8 mouse cellular contexts compared by ENCODE assay signal in the genomic region with DNA sequence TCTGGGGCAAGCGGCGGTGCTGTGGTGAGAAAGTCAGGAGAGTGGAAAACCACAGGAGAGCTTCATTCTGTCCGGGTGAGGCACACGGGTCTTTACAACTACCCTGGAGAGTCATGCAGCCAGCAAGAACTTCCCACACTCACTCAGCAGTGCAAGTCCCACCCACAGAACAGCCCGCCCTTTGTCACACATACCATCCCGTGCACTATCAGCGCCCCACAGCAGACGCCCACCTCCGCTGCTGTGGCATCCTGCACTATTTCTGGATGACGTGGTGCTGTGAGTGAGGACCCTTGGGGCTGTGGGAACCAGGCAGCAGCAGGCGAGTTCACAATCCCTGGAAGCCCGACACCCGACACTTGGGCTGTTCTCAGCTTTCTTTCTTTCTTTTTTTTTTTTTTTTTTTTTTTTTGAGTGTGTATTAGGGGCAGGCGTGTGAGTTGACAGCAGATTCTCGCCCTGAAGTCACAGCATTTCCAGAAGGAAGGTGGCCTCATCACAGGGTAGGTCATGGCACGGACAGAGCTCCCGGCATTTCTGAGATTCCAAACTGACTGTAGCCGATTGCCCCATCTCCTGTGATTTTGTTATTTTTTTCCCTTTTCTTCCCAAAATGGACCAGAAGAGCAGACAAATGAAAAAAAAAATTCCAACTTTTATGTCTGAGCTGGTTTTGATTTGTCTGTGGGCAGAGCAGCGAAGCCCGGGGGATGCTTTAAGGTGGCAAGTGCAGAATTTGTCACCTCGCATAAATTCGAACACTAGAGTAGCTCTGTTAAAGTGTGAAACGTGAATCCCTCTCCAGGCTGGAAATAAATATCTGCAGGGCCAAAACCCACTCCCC. TPM values are rescaled to one million over a fixed set of nuclear protein-coding genes. Genes with fewer than 3 reads are reported as not detected.
DNase-seq lines count a peak whose midpoint lies in the region; ATAC-seq lines count a peak whose summit lies in the region.

No protein-coding gene starts in this region.

- no peaks in the 10 kb centered on the region for H3K27me3 ChIP-seq in hindbrain, embryonic 12.5 days

- H3K9ac ChIP-seq in hindbrain, embryonic 12.5 days: no peak overlapping the region

- no peak overlapping the region for H3K27ac ChIP-seq in hindbrain, embryonic 12.5 days

- DNase-seq in frontal cortex, postnatal 14 days (ENCODE audit: low spot score in 2 of 2): no peak
- DNase-seq in MN1 (ENCODE audit: low spot score): no peak
- DNase-seq in frontal cortex, postnatal 10 days (ENCODE audit: low spot score in 2 of 2): no peak
- no peak for DNase-seq in thymus, postnatal 10 days (ENCODE audit: low spot score in 2 of 2)

- WGBS in hindbrain, embryonic 12.5 days: 39% methylated on average over 23 of the region's 23 CpGs

- peaks cover 20% of the 10 kb centered on the region for H3K4me1 ChIP-seq in hindbrain, embryonic 12.5 days

- no peaks in the 10 kb centered on the region for H3K36me3 ChIP-seq in hindbrain, embryonic 12.5 days

- peaks cover 6% of the 10 kb centered on the region; the same call in 1 of the 2 replicates for H3K9me3 ChIP-seq in hindbrain, embryonic 12.5 days (replicated peaks)

- no peak overlapping the region for H3K4me3 ChIP-seq in hindbrain, embryonic 12.5 days

- H3K4me2 ChIP-seq in hindbrain, embryonic 12.5 days (replicated peaks): peak overlapping the region; percentile 38

- peak; percentile 66 for ATAC-seq in frontal cortex, adult (ENCODE audit: low TSS enrichment)
- ATAC-seq in common myeloid progenitor, adult 5-6 weeks (replicated peaks; ENCODE audit: low read depth, poor library complexity, severe bottlenecking): peak; percentile 87
- ATAC-seq in hindbrain, embryonic 12.5 days (ENCODE audit: low FRiP score): no peak
- peak; percentile 47; the same call in 1 of the 2 replicates for ATAC-seq in megakaryocyte-erythroid progenitor cell, adult 5-6 weeks (replicated peaks; ENCODE audit: low FRiP score, low TSS enrichment, poor library complexity, severe bottlenecking)

RNA-seq across cellular contexts. Expression of gene Adarb1, which starts 31.5 kb away (rescaled TPM):
- total RNA-seq in common myeloid progenitor, adult 5-6 weeks (2017): 0.15 and 2.7 TPM in 2 replicates
- 10.3 and 10.6 TPM in 2 replicates for polyA plus RNA-seq in hindbrain, embryonic 12.5 days (2016; fragmentation: Nextera tagmentation; extraction: Ambion mirVana)
- total RNA-seq in megakaryocyte-erythroid progenitor cell, adult 5-6 weeks (2014; fragmentation: Nextera tagmentation): 0.28 TPM in 1 of 2 replicates, not detected in the other
- total RNA-seq in megakaryocyte-erythroid progenitor cell, adult 5-6 weeks (2017): 1.1 and 3.9 TPM in 2 replicates
